Mouse (Mus musculus) lung, postnatal 14 days (tissue): ENCODE data around the gene Rxfp4.

Source experiments
- DNase-seq: peaks from one replicate; pipeline ENCODE4 v3.0.0; 2021

Rxfp4 gene

GRCm38 (mm10) chr3:88627535-88627934 lies 25.4 kb downstream of the Rxfp4 start:
- DNase-seq = no peak

DNA sequence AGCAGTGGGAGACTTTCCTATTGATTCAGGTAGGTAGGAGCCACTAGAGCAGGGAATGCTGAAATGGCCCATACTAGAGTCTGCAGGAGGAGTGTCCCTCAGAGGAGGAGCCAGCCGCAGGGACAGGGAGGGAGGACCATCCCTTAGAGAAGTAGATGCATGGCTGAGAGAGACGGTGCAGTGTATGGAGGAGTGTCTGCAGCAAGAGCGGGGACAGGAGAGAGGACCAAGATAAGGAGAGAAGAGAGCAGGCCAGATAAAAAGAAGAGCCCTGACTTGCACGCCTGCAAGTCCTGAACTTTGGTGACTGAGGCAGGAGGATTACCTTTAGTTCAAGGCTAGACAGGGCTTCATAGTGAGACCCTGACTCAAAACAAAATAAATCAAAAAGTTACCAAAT lies 25.8 kb downstream of the Rxfp4 start:
- DNase-seq = no peak

DNA sequence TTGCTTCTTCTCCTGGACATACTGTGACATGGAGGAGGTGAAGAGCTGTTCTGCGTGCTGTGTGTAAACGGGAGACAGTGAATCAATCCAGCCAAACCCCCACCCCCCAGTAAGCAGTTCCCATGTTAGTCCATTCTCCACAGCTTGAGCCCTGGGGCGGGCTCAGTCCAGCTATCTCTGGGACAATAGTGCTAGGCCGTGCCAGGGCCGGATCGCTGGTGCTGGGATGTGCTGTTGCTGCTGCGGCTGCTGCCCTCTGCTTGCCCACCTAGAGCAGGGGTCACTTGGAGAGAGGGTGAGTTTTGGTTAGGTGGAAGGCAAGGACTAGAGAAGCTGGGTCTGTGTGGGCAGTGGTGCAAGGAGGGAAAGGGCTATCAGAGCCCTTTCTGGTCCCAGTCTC lies 26.6 kb downstream of the Rxfp4 start:
- no peak for DNase-seq

- DNase-seq = no peak
These were observed 27.4 kb downstream of the Rxfp4 start for GRCm38 (mm10) chr3:88625531-88625930.

DNA sequence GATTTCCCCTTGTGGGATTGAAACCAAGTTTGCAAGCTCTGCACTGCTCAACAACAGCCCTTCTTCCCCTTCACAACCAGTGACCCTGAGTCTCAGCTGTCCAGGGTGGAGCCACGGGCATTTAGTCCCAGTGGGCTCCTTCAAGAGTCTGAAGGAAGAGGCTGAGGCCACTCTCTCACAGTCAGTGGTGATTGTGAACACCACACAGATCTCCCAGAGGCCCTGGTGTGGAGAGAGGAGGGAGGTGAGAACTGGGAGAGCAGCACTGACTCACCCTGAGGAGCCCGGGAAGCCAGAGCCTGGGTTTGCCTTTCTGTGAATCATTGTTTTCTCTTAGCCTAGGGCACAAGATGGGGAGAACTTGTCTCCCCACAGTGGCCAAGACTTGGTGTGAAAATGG lies 28.0 kb downstream of the Rxfp4 start:
- DNase-seq = no peak

DNA sequence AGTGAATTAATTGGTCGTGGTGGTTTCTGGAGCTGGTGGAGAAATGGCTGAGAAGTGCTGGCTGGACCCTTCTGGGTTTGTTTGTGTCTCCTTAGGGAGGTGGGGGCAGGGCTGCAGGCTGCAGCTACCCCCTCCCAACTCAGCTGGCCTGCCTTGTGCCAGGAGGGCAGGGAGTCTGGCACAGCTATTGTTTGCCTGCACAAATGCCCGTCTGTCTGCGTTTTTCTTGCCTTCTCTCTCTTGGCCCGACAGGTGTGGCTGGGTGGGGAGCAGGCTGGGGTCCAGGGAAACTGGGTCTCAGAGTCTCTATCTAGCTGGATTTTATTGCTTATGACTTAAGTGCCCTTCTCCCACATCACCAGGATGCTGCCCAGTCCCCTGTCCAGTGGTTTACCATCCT lies 28.6 kb downstream of the Rxfp4 start:
- DNase-seq = no peak

GRCm38 (mm10) chr3:88623346-88624135 lies 29.4 kb downstream of the Rxfp4 start:
- peak; percentile 39 for DNase-seq

GRCm38 (mm10) chr3:88622941-88623345 lies 30.0 kb downstream of the Rxfp4 start:
- peak; percentile 50 for DNase-seq

GRCm38 (mm10) chr3:88622113-88622940 lies 30.6 kb downstream of the Rxfp4 start:
- DNase-seq = peak; percentile 79

- peak; percentile 71 for DNase-seq
These were observed 31.3 kb downstream of the Rxfp4 start for GRCm38 (mm10) chr3:88621537-88622112.

- DNase-seq = peak; percentile 85
These were observed 31.9 kb downstream of the Rxfp4 start for GRCm38 (mm10) chr3:88620992-88621536.

GRCm38 (mm10) chr3:88620146-88620991 lies 32.6 kb downstream of the Rxfp4 start:
- DNase-seq = no peak

GRCm38 (mm10) chr3:88619113-88620097 lies 33.5 kb downstream of the Rxfp4 start:
- DNase-seq = no peak

- no peak for DNase-seq
These were observed 34.7 kb downstream of the Rxfp4 start for GRCm38 (mm10) chr3:88618074-88618871.

- DNase-seq = no peak
These were observed 35.9 kb downstream of the Rxfp4 start for GRCm38 (mm10) chr3:88616951-88617500.

DNA sequence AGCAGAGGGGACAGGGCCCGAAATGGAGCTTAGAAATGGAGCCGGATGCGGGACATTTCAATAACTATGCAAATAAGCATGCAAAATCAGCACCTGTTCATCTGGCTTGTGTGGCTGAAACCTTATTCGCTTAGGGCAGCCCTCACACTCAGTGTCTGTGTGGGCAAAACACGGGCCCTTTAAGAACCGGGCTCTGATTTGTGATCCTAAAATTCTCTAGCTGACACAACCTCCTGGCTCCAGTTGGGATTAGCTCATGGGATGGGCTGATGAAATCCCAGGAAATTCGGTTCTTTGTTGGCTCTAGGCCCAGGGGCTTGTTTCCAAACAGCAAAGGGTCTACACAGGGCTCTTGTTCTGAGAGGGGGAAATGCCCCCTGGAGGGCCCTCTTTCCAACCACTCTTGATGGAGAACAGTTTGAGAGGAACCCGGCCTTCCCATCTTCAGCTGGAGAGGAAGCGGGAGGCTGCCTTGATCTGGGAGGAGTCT lies 37.0 kb downstream of the Rxfp4 start:
- DNase-seq = peak; percentile 73

DNA sequence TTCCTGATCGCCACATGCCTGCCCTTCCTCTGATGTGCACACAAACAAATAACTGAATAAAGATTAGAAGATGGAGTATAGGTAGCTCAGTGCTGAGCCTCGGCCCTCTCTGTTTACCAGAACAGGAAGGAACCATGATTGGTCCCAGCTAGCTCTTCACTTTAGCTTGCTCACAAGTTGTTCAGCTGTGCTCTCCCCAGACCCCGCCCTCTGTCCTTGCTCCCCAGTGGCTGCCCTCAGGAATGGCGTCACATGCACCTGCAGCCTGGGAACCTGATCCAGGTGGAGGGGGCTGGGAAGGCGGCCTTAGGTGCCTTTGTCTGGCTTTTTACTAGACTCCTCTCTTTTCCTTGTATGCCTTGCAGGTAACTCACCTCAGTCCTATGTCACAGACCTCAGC lies 37.8 kb downstream of the Rxfp4 start:
- no peak for DNase-seq

- DNase-seq = no peak
These were observed 38.5 kb downstream of the Rxfp4 start for GRCm38 (mm10) chr3:88614418-88614817.

GRCm38 (mm10) chr3:88609066-88609465 lies 43.9 kb downstream of the Rxfp4 start:
- DNase-seq = no peak

DNA sequence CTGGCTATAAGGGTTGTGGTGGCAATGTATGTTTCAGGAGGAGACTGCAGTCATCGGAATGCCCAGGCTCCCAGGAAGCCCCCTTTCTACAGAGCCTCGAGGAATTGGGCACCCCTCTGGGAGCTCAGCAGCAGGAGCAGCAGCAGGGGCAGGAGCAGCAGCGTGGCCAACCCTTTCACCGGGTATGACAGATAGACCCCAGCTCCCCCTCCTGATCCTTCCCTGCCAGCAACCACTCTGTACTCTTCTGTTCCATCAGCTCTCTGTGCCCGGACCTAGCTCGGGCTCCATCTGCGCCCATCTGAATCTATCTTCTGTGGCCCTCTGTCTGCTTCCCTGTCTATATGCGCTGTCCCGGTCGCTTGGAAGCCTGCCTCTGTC lies 45.2 kb downstream of the Rxfp4 start:
- no peak for DNase-seq
